Mouse (Mus musculus) liver, adult 2 months (tissue): Measurements from ENCODE around the gene 1110017D15Rik. TPM values are rescaled to one million over a fixed set of nuclear protein-coding genes. Genes with fewer than 3 reads are reported as not detected.
A peak's percentile ranks its signal among the peaks of the same experiment; 100 is the strongest.

ENCODE experiments used
- DNase-seq: peaks from one replicate; pipeline ENCODE4 v3.0.0-alpha.2; 2011; ENCODE audit warnings: low read depth, low spot score; ENCODE audit errors: extremely low read depth
- H3K27ac ChIP-seq: fragments of 200-500 bp; replicated peaks from 2 replicates; pipeline ENCODE4 v1.5.1; 2012; ENCODE audit warnings: low read depth, mild to moderate bottlenecking, control low read depth, inconsistent platforms, low read length; ENCODE audit not compliant: insufficient read depth
- H3K27me3 ChIP-seq: fragments of 200-500 bp; 2 replicates; pipeline ENCODE4 v1.6.1; 2012; ENCODE audit warnings: mild to moderate bottlenecking, moderate library complexity, low read length, inconsistent platforms; ENCODE audit not compliant: control insufficient read depth, insufficient read depth
- H3K36me3 ChIP-seq: fragments of 200-500 bp; 2 replicates; pipeline ENCODE4 v1.6.1; 2012; ENCODE audit warnings: low read length, inconsistent platforms; ENCODE audit not compliant: control insufficient read depth, insufficient read depth
- H3K4me1 ChIP-seq: fragments of 200-500 bp; 2 replicates; pipeline ENCODE4 v1.6.1; 2011; ENCODE audit warnings: low read length; ENCODE audit not compliant: control insufficient read depth, insufficient read depth
- H3K4me3 ChIP-seq: fragments of 200-500 bp; 2 replicates; pipeline ENCODE4 v1.5.1; 2011; ENCODE audit warnings: low read depth, mild to moderate bottlenecking, control low read depth, low read length, moderate library complexity; ENCODE audit not compliant: insufficient read depth
- H3K79me2 ChIP-seq: fragments of 200-500 bp; 2 replicates; pipeline ENCODE4 v1.6.1; 2012; ENCODE audit warnings: inconsistent platforms, mild to moderate bottlenecking, low read length, moderate library complexity; ENCODE audit not compliant: control insufficient read depth, insufficient read depth
- H3K9ac ChIP-seq: fragments of 200-500 bp; 2 replicates; pipeline ENCODE4 v1.6.1; 2012; ENCODE audit warnings: low read depth, mild to moderate bottlenecking, control low read depth, inconsistent platforms, low read length
- CTCF ChIP-seq: fragments of 200-500 bp; IDR thresholded peaks from 2 replicates; pipeline ENCODE4 v1.5.1; 2011; ENCODE audit warnings: low read depth, low read length, control low read depth
- POLR2A ChIP-seq: fragments of 200-500 bp; IDR thresholded peaks from 2 replicates; pipeline ENCODE4 v1.6.1; 2011; ENCODE audit warnings: low read length, control low read depth; ENCODE audit not compliant: insufficient read depth; ENCODE audit errors: extremely low read depth
- WGBS: fragments of 180-500 bp; shearing (Covaris S2); methylation state at CpG from one replicate; pipeline ENCODE4 v1.1.7; 2018; 5-methylcytosine and 5-hydroxymethylcytosine counted together
- polyA plus RNA-seq: library from polyadenylated mRNA; depleted of rRNA; stranded (reverse); fragments of >200 nt; gene quantifications from 2 replicates; pipeline ENCODE4 v1.2.3, GENCODE M21; 2012; rRNA removed
- total RNA-seq: library from RNA; depleted of rRNA; stranded (reverse); fragments of >200 nt; gene quantifications from 2 replicates; pipeline ENCODE4 v1.2.3, GENCODE M21; 2014; rRNA removed

Gene 1110017D15Rik
- total RNA-seq (not detected in 2 replicates), polyA plus RNA-seq (0.24 TPM in 1 of 2 replicates, not detected in the other)

DNA sequence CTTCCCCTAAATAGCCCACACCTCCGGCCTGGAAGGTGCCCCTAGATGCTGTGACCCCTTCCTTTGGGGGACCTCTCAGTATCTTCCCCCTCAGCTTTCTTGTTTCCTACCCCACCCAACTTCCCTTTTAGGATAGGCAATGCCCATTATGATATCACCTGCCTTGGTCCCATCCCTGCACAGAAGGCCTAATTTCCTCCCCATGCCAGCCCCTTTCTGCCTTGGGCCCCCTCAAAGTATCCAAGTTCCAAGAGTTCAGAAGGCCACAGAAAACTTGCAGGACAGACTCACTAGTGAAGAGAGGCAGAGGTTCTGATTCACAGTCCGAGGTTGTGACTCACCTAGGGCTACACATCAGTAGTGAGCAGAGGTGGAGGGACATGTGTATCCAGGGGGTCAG is at the start of gene 1110017D15Rik:
Gene 1110017D15Rik, minus strand, starts transcription at position 101 of the 400 bp plus-strand sequence.
- no peaks in the 10 kb centered on the region for H3K4me1 ChIP-seq
- no peak within 1 kb of the TSS for H3K9ac ChIP-seq
- no peak within 1 kb of the TSS for H3K27ac ChIP-seq
- 89% methylated on average over 2 of the region's 2 CpGs for WGBS
- H3K79me2 ChIP-seq, result no peaks in the 10 kb centered on the region
- H3K27me3 ChIP-seq, result no peaks in the 10 kb centered on the region
- no peak for DNase-seq
- no peak for TF ChIP-seq POLR2A
- no peak for TF ChIP-seq CTCF
- H3K36me3 ChIP-seq, result no peaks in the 10 kb centered on the region
- H3K4me3 ChIP-seq, result no peak within 1 kb of the TSS

DNA sequence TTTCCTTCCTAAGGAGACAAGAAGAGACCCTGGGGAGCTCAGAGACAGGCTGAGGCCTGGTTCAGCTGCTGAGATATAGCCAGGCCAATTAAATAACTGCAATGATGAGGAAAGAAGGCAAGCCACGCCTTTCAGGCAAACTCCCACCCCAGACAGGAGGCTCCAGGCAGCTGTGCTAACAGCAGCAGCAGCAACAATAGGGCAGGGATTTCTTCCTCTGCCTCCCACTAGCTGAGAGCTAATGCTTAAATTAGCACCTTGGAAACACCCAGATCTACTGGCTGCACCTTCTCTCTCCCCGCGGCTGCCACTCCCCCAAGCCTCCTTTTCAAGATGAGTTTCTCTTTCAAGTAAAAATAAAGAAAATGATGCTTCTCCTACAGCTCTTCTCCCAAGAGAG is 49.0 kb upstream of the 1110017D15Rik start:
- no peak for DNase-seq
- 49% methylated on average over 3 of the region's 3 CpGs for WGBS
- no peaks in the 10 kb centered on the region for H3K27me3 ChIP-seq

DNA sequence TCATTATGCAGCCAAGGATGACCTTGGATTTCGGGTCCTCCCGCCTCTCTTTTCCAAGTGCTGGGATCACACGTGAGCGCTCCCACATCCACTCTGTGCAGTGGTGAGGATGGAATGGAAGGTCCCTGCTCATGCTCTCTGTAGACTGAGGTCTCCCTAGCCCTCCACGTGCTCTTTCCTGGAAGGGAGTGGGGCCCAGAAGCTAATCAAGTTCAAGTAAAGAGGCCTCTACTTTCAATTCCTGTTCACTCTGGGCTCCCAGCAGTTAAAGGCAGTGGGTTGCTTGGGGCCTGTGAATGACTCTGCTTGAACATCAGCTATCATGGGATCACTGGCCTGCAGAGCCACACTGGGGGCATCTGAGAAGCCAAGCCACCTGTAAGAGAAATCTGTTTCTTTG is 46.2 kb upstream of the 1110017D15Rik start:
- Histone ChIP-seq H3K4me3 (no peak overlapping the region), H3K79me2 (peaks cover 7% of the 10 kb centered on the region; the same call in 1 of the 2 replicates), H3K9ac (no peak overlapping the region), H3K36me3 (no peaks in the 10 kb centered on the region), H3K27ac (no peak overlapping the region), H3K27me3 (no peaks in the 10 kb centered on the region), H3K4me1 (0 out of 2 replicates have a peak, but pooled peaks cover 3% of the 10 kb centered on the region)
- 86% methylated on average over 5 of the region's 5 CpGs for WGBS
- DNase-seq, result no peak
- TF ChIP-seq CTCF, result no peak
- TF ChIP-seq POLR2A, result no peak

More for the DNA sequence above, 49.0 kb upstream of the 1110017D15Rik start:
- no peaks in the 10 kb centered on the region for H3K36me3 ChIP-seq
- H3K4me1 ChIP-seq, result 0 out of 2 replicates have a peak, but pooled peaks cover 3% of the 10 kb centered on the region
- no peak overlapping the region for H3K4me3 ChIP-seq
- peaks cover 12% of the 10 kb centered on the region; the same call in 1 of the 2 replicates for H3K79me2 ChIP-seq
- no peak for TF ChIP-seq CTCF
- no peak for TF ChIP-seq POLR2A
- no peak overlapping the region for H3K9ac ChIP-seq
- H3K27ac ChIP-seq, result no peak overlapping the region

DNA sequence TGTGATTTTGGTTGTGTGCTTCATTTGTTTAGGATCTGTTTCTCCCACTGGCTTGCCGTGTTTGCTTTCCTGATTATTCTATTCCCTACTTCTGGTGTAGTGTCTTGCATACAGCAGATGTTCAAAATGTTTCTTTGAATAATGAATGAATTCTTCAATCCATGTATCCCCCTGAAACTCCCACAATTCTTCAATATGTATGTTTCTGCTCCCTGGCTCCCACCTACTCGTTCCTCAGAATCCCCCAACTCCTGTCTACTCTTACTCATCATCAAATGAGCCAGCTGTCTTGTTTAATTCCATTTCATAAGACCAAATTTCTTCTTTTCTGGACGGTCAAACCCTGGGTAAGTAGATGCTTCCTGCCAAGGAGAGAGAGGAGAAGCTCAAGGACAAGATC is 40.0 kb upstream of the 1110017D15Rik start:
- TF ChIP-seq POLR2A (no peak), CTCF (no peak)

DNA sequence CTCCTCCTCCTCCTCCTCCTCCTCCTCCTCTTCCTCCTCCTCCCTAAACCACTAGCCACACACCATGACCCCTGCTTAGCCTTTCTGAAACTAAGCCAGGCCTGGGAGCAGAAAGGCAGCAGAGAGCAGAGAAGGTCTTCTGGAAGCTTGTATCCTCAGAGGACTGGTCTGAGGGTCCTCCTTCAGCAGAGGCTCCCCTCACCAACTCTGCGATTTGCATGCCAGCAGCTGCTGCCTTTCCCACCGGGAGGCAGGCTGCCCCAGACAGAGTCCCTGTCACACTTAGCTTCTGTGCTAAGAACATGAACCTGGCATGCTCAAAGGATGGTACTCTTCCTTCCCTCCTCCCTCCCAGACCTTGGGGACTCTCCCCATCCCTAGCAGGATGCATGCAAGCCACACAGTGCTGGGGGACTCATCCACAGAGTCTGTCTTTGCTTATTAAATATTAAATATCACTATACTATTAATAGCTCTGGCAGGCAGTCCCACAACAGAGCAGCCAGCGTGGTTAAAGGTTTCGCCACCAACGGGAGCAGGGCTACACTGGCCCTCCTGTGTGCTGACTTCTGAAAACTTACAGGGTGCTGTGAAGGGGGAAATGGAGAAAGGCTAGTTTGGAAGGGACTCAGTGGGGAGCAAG is 39.3 kb upstream of the 1110017D15Rik start:
- no peak for DNase-seq
- Histone ChIP-seq H3K27ac (peak overlapping the region; percentile 42), H3K4me1 (peaks cover 3% of the 10 kb centered on the region; the same call in 1 of the 2 replicates), H3K4me3 (no peak overlapping the region), H3K27me3 (no peaks in the 10 kb centered on the region), H3K9ac (no peak overlapping the region), H3K79me2 (no peaks in the 10 kb centered on the region; the same call in 1 of the 2 replicates), H3K36me3 (no peaks in the 10 kb centered on the region)
- WGBS, result 42% methylated on average over 5 of the region's 5 CpGs
- TF ChIP-seq CTCF (no peak), POLR2A (no peak)

More for the DNA sequence above, 40.0 kb upstream of the 1110017D15Rik start:
- Histone ChIP-seq H3K4me1 (peaks cover 3% of the 10 kb centered on the region; the same call in 1 of the 2 replicates), H3K27ac (no peak overlapping the region), H3K79me2 (no peaks in the 10 kb centered on the region; the same call in 1 of the 2 replicates), H3K36me3 (no peaks in the 10 kb centered on the region), H3K27me3 (no peaks in the 10 kb centered on the region), H3K4me3 (no peak overlapping the region), H3K9ac (no peak overlapping the region)
- WGBS, result 56% methylated on average over 3 of the region's 3 CpGs
- DNase-seq, result no peak
